Mouse (Mus musculus): ENCODE measurements around the gene Tmem11. TPM values are rescaled to one million over a fixed set of nuclear protein-coding genes. Genes with fewer than 3 reads are reported as not detected.

Gene Tmem11
- polyA plus RNA-seq, 1 experiment from 2014 or later = 23.4 TPM

- Histone ChIP-seq H3K27me3 (ENCODE audit: control insufficient read depth, insufficient read depth, low read depth, low read length) (no peaks in the 10 kb centered on the region), H3K9ac (ENCODE audit: low read depth, low read length) (no peak overlapping the region), H3K4me3 (ENCODE audit: low read depth, low read length) (no peak overlapping the region), H3K4me2 (ENCODE audit: low read depth, low read length) (no peak overlapping the region), H3K36me3 (ENCODE audit: control insufficient read depth, insufficient read depth) (no peaks in the 10 kb centered on the region), H3K4me1 (ENCODE audit: control insufficient read depth, low read depth, low read length) (peaks cover 5% of the 10 kb centered on the region), H3K27ac (ENCODE audit: low read length) (no peak overlapping the region), H3K9me3 (replicated peaks; ENCODE audit: control insufficient read depth, low read length) (no peaks in the 10 kb centered on the region)
- ATAC-seq (ENCODE audit: low read depth) = no peak
- 55% methylated on average over 4 of the region's 4 CpGs for WGBS (ENCODE audit: insufficient replicate concordance)
These were observed 51.7 kb downstream of the Tmem11 start for GRCm38 (mm10) chr11:60827241-60827945.

GRCm38 (mm10) chr11:60826700-60827099, 52.4 kb downstream of the Tmem11 start:
- peaks cover 5% of the 10 kb centered on the region for H3K4me1 ChIP-seq (ENCODE audit: control insufficient read depth, low read depth, low read length)
- 24% methylated on average over 1 of the region's 1 CpGs for WGBS (ENCODE audit: insufficient replicate concordance)
- no peaks in the 10 kb centered on the region for H3K9me3 ChIP-seq (replicated peaks; ENCODE audit: control insufficient read depth, low read length)
- H3K27me3 ChIP-seq (ENCODE audit: control insufficient read depth, insufficient read depth, low read depth, low read length) = no peaks in the 10 kb centered on the region
- no peak overlapping the region for H3K9ac ChIP-seq (ENCODE audit: low read depth, low read length)
- no peaks in the 10 kb centered on the region for H3K36me3 ChIP-seq (ENCODE audit: control insufficient read depth, insufficient read depth)
- H3K4me2 ChIP-seq (ENCODE audit: low read depth, low read length) = no peak overlapping the region
- no peak overlapping the region for H3K4me3 ChIP-seq (ENCODE audit: low read depth, low read length)
- ATAC-seq (ENCODE audit: low read depth) = no peak
- no peak overlapping the region for H3K27ac ChIP-seq (ENCODE audit: low read length)

- Histone ChIP-seq H3K9me3 (replicated peaks; ENCODE audit: control insufficient read depth, low read length) (no peaks in the 10 kb centered on the region), H3K4me2 (ENCODE audit: low read depth, low read length) (no peak overlapping the region), H3K27me3 (ENCODE audit: control insufficient read depth, insufficient read depth, low read depth, low read length) (no peaks in the 10 kb centered on the region), H3K36me3 (ENCODE audit: control insufficient read depth, insufficient read depth) (no peaks in the 10 kb centered on the region), H3K27ac (ENCODE audit: low read length) (0 out of 2 replicates have a peak overlapping the region, but pooled peaks have one; percentile 31), H3K9ac (ENCODE audit: low read depth, low read length) (no peak overlapping the region), H3K4me3 (ENCODE audit: low read depth, low read length) (no peak overlapping the region), H3K4me1 (ENCODE audit: control insufficient read depth, low read depth, low read length) (no peaks in the 10 kb centered on the region)
- peak; percentile 88 for ATAC-seq (ENCODE audit: low read depth)
- 60% methylated on average over 3 of the region's 3 CpGs for WGBS (ENCODE audit: insufficient replicate concordance)
These were observed 53.9 kb downstream of the Tmem11 start for GRCm38 (mm10) chr11:60825191-60825590.

- H3K4me1 ChIP-seq (ENCODE audit: control insufficient read depth, low read depth, low read length) = no peaks in the 10 kb centered on the region
- H3K4me2 ChIP-seq (ENCODE audit: low read depth, low read length) = no peak overlapping the region
- 25% methylated on average over 2 of the region's 2 CpGs for WGBS (ENCODE audit: insufficient replicate concordance)
- no peaks in the 10 kb centered on the region for H3K9me3 ChIP-seq (replicated peaks; ENCODE audit: control insufficient read depth, low read length)
- no peak overlapping the region for H3K9ac ChIP-seq (ENCODE audit: low read depth, low read length)
- H3K27ac ChIP-seq (ENCODE audit: low read length) = no peak overlapping the region
- no peaks in the 10 kb centered on the region for H3K36me3 ChIP-seq (ENCODE audit: control insufficient read depth, insufficient read depth)
- no peak overlapping the region for H3K4me3 ChIP-seq (ENCODE audit: low read depth, low read length)
- no peak for ATAC-seq (ENCODE audit: low read depth)
- no peaks in the 10 kb centered on the region for H3K27me3 ChIP-seq (ENCODE audit: control insufficient read depth, insufficient read depth, low read depth, low read length)
These were observed 55.3 kb downstream of the Tmem11 start for GRCm38 (mm10) chr11:60823771-60824170.

- Histone ChIP-seq H3K4me3 (ENCODE audit: low read depth, low read length) (no peak overlapping the region), H3K4me2 (ENCODE audit: low read depth, low read length) (no peak overlapping the region), H3K9ac (ENCODE audit: low read depth, low read length) (no peak overlapping the region), H3K4me1 (ENCODE audit: control insufficient read depth, low read depth, low read length) (no peaks in the 10 kb centered on the region; the same call in 1 of the 2 replicates), H3K27me3 (ENCODE audit: control insufficient read depth, insufficient read depth, low read depth, low read length) (no peaks in the 10 kb centered on the region), H3K9me3 (replicated peaks; ENCODE audit: control insufficient read depth, low read length) (no peaks in the 10 kb centered on the region), H3K27ac (ENCODE audit: low read length) (no peak overlapping the region), H3K36me3 (ENCODE audit: control insufficient read depth, insufficient read depth) (no peaks in the 10 kb centered on the region)
- no peak for ATAC-seq (ENCODE audit: low read depth)
- 46% methylated on average over 5 of the region's 5 CpGs for WGBS (ENCODE audit: insufficient replicate concordance)
These were observed 62.7 kb downstream of the Tmem11 start for GRCm38 (mm10) chr11:60816398-60816797.

Other genes starting within 250 kb of the Tmem11 start
- 14.5 and 14.7 TPM in 2 replicates for gene Llgl1, start 179.5 kb downstream of the Tmem11 start, polyA plus RNA-seq (2015; fragmentation: Nextera tagmentation; extraction: Ambion mirVana)
- 28.0 and 29.7 TPM in 2 replicates for gene Flii, start 152.0 kb downstream of the Tmem11 start, polyA plus RNA-seq (2015; fragmentation: Nextera tagmentation; extraction: Ambion mirVana)
- gene Mief2, start 150.9 kb downstream of the Tmem11 start, polyA plus RNA-seq (2015; fragmentation: Nextera tagmentation; extraction: Ambion mirVana) = 2.2 and 2.3 TPM in 2 replicates
- gene Top3a, start 101.9 kb downstream of the Tmem11 start, polyA plus RNA-seq (2015; fragmentation: Nextera tagmentation; extraction: Ambion mirVana) = 5.5 and 6.2 TPM in 2 replicates
- gene Smcr8, start 101.7 kb downstream of the Tmem11 start, polyA plus RNA-seq (2015; fragmentation: Nextera tagmentation; extraction: Ambion mirVana) = 3.3 and 3.6 TPM in 2 replicates
- 56.9 and 62.6 TPM in 2 replicates for gene Shmt1, start 67.6 kb downstream of the Tmem11 start, polyA plus RNA-seq (2015; fragmentation: Nextera tagmentation; extraction: Ambion mirVana)
- 18.1 and 21.2 TPM in 2 replicates for gene Dhrs7b, start 48.6 kb downstream of the Tmem11 start, polyA plus RNA-seq (2015; fragmentation: Nextera tagmentation; extraction: Ambion mirVana)
- 9.9 and 14.3 TPM in 2 replicates for gene Natd1, start 35.5 kb upstream of the Tmem11 start, polyA plus RNA-seq (2015; fragmentation: Nextera tagmentation; extraction: Ambion mirVana)
- gene Map2k3, start 52.8 kb upstream of the Tmem11 start, polyA plus RNA-seq (2015; fragmentation: Nextera tagmentation; extraction: Ambion mirVana) = 121 and 134 TPM in 2 replicates
- gene Kcnj12, start 143.3 kb upstream of the Tmem11 start, polyA plus RNA-seq (2015; fragmentation: Nextera tagmentation; extraction: Ambion mirVana) = 0.04 TPM in 1 of 2 replicates, not detected in the other
- gene Tnfrsf13b, start 247.5 kb upstream of the Tmem11 start, polyA plus RNA-seq (2015; fragmentation: Nextera tagmentation; extraction: Ambion mirVana) = 4.0 and 4.8 TPM in 2 replicates

Data from liver, embryonic 16.5 days (tissue).